Mouse (Mus musculus) gastrocnemius, adult 2 months (tissue): ENCODE results near the gene Crygs. TPM values are rescaled to one million over a fixed set of nuclear protein-coding genes. Genes with fewer than 3 reads are reported as not detected.
A peak's percentile ranks its signal among the peaks of the same experiment; 100 is the strongest.

ENCODE experiments used
- DNase-seq: peaks from one replicate; pipeline ENCODE4 v3.0.0; 2022
- H3K27ac ChIP-seq: fragments of 200-600 bp; 2 replicates; pipeline ENCODE4 v1.8.1; 2022; ENCODE audit warnings: mild to moderate bottlenecking
- H3K4me3 ChIP-seq: fragments of 200-600 bp; 2 replicates; pipeline ENCODE4 v1.8.1; 2022; ENCODE audit warnings: mild to moderate bottlenecking, moderate library complexity
- CTCF ChIP-seq: fragments of 200-600 bp; IDR thresholded peaks from 2 replicates; pipeline ENCODE4 v1.8.1; 2022; ENCODE audit warnings: antibody characterized with exemption, mild to moderate bottlenecking, moderate library complexity
- intact Hi-C: fragments of 180-260 bp; cut with DNase I; formaldehyde crosslinking; loops from one replicate; pipeline ENCODE4 v1.15.1; 2025
- total RNA-seq, 2 experiments: library from RNA; stranded (reverse); gene quantifications; 2 replicates each; pipeline ENCODE4 v1.2.3; 2021

Gene Crygs
- total RNA-seq, 2 experiments from 2014 or later: not detected

- Histone ChIP-seq H3K4me3 (no peak overlapping the region), H3K27ac (no peak overlapping the region)
- TF ChIP-seq CTCF: no peak
- no peak for DNase-seq
- intact Hi-C loops: no loop called here
Observed at GRCm38 (mm10) chr16:22775471-22775985, 35.8 kb downstream of the Crygs start.

- no peak for TF ChIP-seq CTCF
- no peak for DNase-seq
- intact Hi-C loops: no loop called here
- H3K4me3 ChIP-seq: no peak overlapping the region
- no peak overlapping the region for H3K27ac ChIP-seq
Observed at GRCm38 (mm10) chr16:22768661-22769060, 42.7 kb downstream of the Crygs start.

- H3K27ac ChIP-seq: peak overlapping the region; percentile 66
- intact Hi-C loops: no loop called here
- DNase-seq: no peak
Observed at GRCm38 (mm10) chr16:22767405-22767804, 44.0 kb downstream of the Crygs start.

GRCm38 (mm10) chr16:22766738-22767211 is 44.6 kb downstream of the Crygs start:
- Histone ChIP-seq H3K27ac (peak overlapping the region; percentile 66), H3K4me3 (0 out of 2 replicates have a peak overlapping the region, but pooled peaks have one; percentile 19)
- peak; percentile 44 for DNase-seq
- intact Hi-C loops: no loop called here
- no peak for TF ChIP-seq CTCF

More at GRCm38 (mm10) chr16:22767405-22767804, 44.0 kb downstream of the Crygs start:
- H3K4me3 ChIP-seq: no peak overlapping the region
- TF ChIP-seq CTCF: peak; percentile 17; the same call in 1 of the 2 replicates

DNA sequence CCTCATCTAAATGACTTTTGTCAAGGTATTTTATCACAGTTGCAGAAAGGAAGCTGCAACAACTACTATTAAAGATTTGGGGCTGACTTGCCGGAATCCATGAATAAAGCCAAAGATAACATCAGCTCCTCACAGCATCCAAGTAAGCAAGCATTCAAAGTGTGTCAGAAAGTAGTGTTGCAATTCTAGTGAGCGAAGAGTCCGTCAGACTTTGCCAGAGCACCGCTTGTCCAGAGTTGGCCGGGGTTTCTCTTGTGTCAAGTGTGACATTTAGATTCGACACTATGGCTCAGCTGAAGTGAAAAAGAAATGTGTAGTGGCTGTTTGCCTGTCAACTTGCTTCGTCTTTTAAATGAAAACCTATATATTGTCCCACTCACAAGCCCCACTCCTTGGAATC is 45.8 kb downstream of the Crygs start:
- no peak for DNase-seq
- H3K27ac ChIP-seq: no peak overlapping the region
- no peak overlapping the region for H3K4me3 ChIP-seq
- TF ChIP-seq CTCF: no peak
- intact Hi-C loops: no loop called here

Other genes starting within 250 kb of the Crygs start
- gene Dgkg, start 154.4 kb downstream of the Crygs start, total RNA-seq: under 1 TPM; 0.41 to 0.70 TPM
- gene Tbccd1, start 46.1 kb upstream of the Crygs start, total RNA-seq: 1 to 10 TPM; 7.0 to 7.2 TPM
- 10 to 100 TPM; 36.0 to 44.4 TPM for gene Dnajb11, start 46.3 kb upstream of the Crygs start, total RNA-seq
- not detected for gene Ahsg, start 79.7 kb upstream of the Crygs start, total RNA-seq
- gene Fetub, start 106.8 kb upstream of the Crygs start, total RNA-seq: not detected
- not detected for gene Hrg, start 139.5 kb upstream of the Crygs start, total RNA-seq
- gene Kng2, start 217.9 kb upstream of the Crygs start, total RNA-seq: under 1 TPM in 1 of 2 experiments, not detected in 1; 0.14 TPM
- gene Kng1, start 246.3 kb upstream of the Crygs start, total RNA-seq: not detected